Mouse (Mus musculus): ENCODE results near the gene Asic1.

Gene Asic1

DNA sequence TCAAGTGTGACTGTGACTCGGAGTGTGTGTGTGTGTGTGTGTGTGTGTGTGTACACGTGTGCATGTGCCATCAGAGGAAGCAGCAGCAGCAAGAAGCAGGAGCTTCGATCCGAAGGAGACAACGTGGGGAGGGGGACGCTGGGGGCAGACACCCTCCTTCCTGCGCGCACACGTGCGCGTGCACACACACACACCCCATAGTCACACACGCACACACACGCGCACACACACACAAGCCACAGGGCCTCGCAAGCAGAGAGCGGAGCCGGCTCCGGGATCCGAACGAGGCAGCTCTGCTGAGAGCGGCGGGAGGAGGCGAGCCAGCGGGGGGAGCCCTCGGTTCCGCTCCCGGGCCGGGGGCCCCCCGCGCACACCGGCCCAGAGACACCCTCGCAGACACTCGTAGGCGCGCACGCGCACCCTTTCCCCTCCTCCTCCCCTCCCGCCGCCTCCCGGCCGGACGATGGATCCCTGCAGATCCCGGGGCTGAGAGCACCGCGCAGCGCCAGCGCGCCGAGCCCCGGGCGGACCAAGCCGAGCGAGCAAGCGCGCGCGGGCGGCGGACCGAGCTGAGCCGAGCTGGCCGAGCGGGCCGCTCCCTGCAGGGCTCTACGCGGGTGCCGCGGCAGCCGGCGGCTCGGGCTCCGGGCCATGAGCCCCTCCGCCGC lies at the start of gene Asic1:
TSS of gene Asic1 (plus strand) at position 215 of the 668 bp plus-strand sequence.
- DNase-seq: peak; percentile 86

DNA sequence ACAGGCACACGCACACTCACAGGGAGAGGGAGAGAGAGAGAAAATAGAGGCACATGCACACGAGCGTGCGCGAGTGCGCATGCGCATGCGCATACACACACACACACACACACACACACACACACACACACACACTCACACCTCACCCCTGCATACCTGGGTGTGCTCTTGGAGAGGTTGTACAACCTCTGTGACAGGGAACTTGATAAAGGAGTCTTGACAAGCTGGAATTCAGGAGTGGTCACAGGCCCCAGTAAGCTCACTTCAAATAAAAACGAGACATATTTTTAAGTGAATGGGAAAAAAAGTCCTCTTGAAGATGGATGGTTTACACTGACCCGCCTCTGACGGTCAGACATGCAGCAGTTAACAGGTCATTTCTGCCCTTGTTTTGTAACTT lies 48.1 kb upstream of the Asic1 start:
- DNase-seq: no peak

DNA sequence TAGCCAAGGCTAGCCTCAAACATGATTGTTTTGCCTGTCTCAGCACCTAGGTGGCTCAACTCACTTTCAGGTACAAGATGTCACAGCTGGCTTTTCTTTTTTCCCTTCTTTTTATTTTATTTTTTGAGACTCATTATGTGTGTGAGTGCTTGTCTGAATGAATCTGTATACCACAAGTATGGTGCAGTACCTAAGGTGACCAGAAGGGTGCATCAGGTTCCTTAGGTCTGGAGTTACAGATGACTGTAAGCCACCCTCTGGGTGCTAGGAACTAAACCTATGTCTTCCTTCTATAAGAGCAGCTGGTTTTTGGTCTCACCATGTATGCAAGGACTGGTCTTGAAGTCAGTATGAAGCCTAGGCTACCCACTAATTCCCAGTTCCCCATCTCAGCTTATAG lies 38.5 kb upstream of the Asic1 start:
- no peak for DNase-seq

GRCm38 (mm10) chr15:99634702-99635101 lies 35.5 kb upstream of the Asic1 start:
- DNase-seq: no peak

DNA sequence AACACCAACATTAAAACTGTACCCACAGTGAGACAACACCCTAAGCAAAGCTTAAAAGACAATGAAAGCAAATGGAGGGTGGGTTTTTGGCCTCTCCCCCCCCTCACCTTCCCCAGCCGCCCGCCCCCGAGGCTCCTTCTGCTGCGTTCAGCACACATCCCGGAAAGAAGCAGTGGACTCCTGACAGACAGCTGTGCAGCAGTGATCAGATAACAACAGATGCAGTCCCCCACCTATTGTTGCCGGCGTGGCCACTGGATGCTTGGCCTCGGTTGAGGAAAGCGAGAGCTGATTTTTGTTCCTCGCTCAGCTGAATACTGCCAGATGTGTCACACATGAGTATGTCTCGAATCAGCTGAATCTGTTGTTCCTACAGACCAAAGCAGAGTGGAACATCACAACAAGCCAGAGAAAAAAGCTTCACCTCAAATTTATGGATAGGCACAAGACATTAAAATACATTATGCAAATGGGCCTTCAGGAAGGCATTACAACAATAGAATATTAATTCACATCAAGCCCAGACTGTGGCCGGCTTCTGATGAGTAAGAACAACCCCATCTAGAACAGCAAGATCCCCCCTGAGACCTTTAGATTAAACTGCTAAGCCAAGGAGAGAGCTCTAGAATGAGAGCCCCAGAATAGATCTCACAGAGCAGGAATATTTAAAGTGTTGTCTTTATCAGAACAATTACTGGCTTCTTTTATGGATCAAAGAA lies 32.6 kb upstream of the Asic1 start:
- no peak for DNase-seq

GRCm38 (mm10) chr15:99638124-99638485 lies 32.1 kb upstream of the Asic1 start:
- no peak for DNase-seq

- DNase-seq: no peak
Measured at GRCm38 (mm10) chr15:99642622-99643021, 27.5 kb upstream of the Asic1 start.

- no peak for DNase-seq
Measured at GRCm38 (mm10) chr15:99643832-99644231, 26.3 kb upstream of the Asic1 start.

GRCm38 (mm10) chr15:99644776-99645175 lies 25.4 kb upstream of the Asic1 start:
- peak; percentile 43 for DNase-seq

DNA sequence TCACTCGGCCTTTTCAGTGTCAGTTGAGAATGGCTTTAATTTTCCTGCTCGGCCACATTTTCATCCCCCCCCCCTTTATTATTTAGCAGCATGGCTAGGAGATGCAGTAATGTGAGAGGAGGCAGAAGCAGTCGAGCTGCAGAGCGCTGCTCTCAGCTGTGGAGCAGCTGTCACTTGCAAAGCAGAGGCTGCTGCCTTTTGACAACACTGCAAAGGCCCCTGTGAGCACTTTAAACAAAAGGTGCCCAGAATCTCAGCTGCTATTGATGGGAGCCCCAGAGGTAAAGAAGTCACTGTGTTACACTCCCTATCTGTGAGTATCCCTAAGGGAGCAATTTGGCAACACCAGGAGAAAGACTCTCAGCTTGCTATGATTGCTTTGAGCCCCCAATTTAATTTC lies 21.8 kb upstream of the Asic1 start:
- peak; percentile 10 for DNase-seq

GRCm38 (mm10) chr15:99649067-99649761 lies 21.0 kb upstream of the Asic1 start:
- peak; percentile 14 for DNase-seq

DNA sequence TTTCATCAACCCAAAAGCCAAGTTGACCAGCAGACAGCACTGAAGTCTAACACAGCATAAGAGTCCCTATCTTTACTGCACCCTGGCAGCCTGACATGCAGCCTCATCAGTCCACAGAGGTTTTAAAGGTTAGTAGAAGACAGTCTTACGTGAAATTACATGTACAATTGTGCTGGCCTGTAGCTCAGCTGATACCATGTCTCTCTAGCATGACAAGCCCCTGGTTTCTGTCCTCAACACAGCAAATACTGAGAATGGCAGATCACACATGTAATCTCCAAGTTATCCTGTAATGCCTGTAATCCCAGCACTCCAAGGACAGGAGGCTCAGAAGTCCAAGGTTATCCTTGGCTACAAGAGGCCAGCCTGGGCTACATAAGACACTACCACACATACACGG lies 19.9 kb upstream of the Asic1 start:
- no peak for DNase-seq

DNA sequence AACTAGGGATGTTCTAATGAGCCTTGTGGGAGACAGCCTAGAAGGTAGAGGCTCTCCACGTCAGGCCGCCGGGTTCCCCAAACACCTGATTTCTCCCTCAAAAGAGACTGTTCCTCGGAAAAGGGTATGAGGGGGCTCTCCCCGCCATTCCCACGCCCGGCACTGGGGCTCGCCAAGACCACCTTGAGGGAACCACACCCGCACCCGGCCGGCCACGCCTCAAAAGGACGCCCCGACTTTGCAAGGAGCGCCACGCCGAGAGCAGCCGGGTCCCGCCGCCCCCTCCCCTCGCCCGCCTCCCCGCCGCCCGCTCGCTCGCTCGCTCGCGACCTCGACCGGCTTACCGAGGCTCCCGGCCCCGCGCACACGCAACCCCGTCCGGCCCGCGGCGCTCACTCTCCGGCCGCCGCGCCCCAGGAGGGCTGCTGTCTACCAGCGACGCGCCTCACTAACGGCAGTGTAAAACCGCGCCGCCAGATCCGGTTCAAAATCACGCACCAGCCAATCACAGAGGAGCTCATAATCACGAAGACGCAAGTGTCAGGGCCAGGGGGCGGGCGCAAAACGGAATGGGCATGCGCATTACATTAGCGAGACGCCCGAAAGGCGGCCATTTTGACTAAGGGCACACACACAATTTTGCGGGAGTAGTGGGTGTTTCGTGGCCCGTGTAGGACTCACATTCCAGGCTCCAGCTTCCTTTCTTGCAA lies 18.9 kb upstream of the Asic1 start, which contains the start of gene Racgap1:
TSS of gene Racgap1 (minus strand) at position 494 of the 710 bp plus-strand sequence.
- DNase-seq: peak; percentile 98

GRCm38 (mm10) chr15:99651984-99652872 lies 17.9 kb upstream of the Asic1 start:
- no peak for DNase-seq

GRCm38 (mm10) chr15:99653291-99653690 lies 16.9 kb upstream of the Asic1 start:
- peak; percentile 48 for DNase-seq

DNA sequence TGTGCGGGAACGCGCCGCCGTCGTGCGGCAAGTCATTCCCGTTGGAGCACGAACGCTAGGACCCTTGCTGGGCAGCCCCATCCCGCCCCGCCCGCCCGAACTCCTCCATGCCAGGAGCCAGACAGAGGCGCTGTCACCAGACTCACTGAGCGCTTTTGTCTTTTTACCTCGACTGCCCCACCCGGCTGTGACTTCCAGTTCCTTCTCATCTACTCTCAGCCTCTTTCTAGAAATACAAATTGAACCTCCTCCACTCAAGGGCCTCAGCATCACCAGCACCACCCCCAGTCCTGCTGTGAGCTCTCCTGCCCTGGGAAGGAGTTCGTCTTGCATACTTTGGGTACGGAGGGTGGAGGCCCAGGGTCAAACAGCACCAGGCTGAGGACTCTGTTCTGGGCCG lies 16.3 kb upstream of the Asic1 start:
- peak; percentile 27 for DNase-seq

DNA sequence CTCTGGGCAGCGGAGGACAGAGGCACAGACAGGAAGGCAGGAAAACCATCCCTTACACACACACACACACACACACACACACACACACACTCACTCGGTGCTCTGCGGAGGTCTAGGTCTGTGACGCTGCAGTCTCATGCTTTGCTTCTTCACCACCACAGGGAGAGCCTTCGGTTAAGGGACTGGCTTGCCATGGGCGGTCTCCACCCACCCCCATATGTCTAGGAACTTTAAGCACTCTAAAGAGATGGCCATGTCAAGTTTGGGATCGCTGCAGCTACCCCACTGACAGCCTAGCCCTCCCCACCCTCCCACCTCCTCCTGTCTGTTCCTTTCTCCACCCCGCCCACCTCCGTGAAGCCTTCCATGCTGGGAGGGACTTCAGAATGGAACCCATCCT lies 14.2 kb upstream of the Asic1 start:
- DNase-seq: no peak

DNA sequence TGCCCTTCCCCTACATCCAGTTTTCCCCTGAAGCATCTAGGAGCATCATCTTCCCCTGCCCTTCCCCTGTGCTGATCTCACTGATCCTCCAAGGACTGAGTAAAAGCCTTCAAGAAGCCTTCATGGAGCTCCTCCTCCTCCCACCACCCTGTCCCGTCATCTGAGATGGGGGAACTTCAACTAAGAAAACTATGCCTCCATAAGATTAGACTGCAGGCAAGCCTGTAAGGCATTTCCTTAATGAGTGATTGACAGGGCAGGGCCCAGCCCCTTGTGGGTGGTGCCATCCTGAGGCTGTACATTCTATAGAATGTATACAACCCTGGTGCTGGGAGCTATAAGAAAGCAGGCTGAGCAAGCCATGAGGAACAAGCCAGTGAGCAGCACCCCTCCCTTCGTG lies 11.7 kb upstream of the Asic1 start:
- no peak for DNase-seq

DNA sequence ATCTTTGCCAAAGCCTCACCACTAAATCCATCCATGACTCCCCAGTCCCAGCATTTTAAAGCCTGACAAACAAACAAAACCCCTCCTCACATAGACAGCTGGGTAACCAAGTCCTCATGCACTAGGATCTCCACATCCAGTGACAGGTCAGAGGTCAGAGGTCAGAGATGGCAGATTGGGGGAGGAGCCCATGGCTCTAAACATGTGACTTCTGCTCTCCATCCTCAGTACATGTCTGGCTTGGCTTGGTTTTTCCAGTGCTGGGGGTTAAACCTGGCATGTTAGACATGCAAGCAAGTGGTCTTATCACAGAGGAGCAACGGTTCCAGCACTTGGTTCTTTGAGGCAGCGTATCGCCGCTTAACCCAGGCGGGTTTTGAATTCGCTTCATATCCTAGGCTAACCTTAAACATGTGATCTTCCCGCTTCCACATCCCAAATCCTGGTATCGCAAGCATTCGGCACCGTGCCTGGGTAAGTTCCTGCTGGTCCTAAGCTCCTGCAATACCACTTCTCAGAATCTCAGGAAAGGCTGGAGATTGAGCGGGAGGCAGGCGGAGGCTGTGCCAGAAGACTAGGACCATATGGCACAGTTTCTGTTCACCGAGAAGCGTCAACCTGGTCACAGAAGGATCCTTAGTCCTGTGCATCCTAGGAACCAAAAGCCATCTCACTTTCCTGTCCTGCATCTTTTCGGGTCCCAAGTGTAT lies 8.9 kb upstream of the Asic1 start:
- DNase-seq: peak; percentile 87

DNA sequence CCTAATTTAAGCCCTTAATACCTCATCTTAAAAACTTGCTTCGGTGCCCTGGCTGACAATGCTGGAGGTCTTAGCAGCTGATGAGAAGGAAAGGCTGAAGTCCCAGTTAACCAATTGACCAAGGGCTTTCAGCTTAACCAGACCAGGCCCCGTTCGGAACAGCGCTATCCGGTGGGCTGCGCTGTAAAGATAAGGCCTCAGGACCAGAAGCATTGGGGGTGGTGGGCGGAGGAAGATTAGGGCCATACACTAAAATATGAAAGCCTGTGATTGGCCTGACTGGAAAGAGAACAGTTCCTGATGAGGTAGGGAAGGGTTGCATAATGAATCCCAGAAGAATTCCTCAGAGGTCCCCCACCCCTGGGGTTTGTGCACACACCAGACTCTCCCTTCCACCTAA lies 7.8 kb upstream of the Asic1 start:
- no peak for DNase-seq

DNA sequence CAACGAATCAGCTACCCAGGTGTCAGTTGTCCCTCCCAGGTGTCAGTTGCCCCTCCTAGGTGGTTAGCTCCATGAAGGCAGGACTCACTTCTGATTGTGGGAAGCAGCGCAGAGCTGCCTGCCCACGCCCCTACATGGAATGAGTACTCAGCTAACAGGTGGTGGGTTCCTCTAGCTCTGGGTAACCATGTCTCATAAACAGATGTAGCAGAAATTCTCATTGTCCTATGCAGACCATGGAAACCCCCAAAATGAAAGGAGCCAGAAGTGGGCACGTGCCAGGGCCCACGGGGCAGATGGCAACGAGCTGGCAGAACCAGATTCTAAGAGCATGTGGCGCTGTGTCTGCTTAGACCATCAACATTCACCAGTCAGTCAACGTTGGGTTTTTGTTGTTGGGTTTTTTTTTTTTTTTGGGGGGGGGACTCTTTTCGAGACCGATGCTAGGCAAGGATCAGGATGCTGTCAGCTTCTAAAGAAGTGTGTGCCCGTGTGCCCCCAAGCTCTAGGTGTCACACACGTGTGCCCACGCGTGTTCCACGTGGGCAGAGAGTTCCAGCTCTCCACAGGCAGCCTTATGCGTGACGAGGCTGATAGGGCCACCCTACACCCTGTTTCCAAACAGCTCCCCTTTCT lies 6.1 kb upstream of the Asic1 start:
- peak; percentile 64 for DNase-seq

Data from cerebellum, adult 9-10 months (tissue).